Mouse (Mus musculus): ENCODE measurements at regions not wholly inside any gene's neighbourhood (a gene's known extent, or its start where the extent isn't known, plus 50 kb on each side); places are given as distances from the start of the nearest gene placed in this dataset.

DNA sequence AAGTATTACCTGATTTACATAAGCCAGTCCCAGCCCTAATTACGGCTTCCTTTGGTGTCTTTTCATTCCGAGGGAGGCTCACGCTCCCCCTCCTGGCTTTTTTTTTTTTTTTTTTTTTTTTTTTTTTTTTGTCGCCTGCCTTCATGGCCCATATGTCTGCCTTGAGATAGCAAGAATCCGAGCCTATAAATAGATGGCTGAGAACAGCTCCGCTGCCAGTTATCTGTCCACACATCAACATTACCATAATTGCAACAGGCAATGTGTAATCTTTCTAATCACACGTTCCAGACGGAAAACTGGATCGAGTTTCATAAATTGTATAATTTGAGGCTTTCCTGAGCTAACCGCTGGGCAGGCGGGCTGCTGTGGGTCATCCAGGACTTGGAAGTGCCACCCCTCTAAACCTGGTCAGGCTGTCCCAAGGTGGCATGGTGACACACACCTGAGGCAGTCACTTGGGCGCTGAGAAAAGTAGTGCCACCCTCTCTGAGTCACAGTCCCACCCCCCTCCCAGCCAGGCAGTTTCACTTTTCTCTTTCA lies 93.9 kb upstream of the Tle3 start:
- H3K36me3 ChIP-seq (ENCODE audit: control insufficient read depth, insufficient read depth, low read length), result no peaks in the 10 kb centered on the region
- no peaks in the 10 kb centered on the region for H3K27me3 ChIP-seq (ENCODE audit: control insufficient read depth, insufficient read depth, low read length)
- no peaks in the 10 kb centered on the region for H3K9me3 ChIP-seq (ENCODE audit: control insufficient read depth, low read depth, low read length)
- H3K9ac ChIP-seq (replicated peaks; ENCODE audit: low read depth, low read length), result no peak overlapping the region
- no peak overlapping the region for H3K4me3 ChIP-seq (ENCODE audit: low read depth, low read length)
- 16% methylated on average over 12 of the region's 12 CpGs for WGBS
- H3K4me2 ChIP-seq (replicated peaks; ENCODE audit: low read depth, low read length), result peak overlapping the region; percentile 26
- H3K4me1 ChIP-seq (ENCODE audit: control insufficient read depth, insufficient read depth, low read length), result peaks cover 18% of the 10 kb centered on the region; the same call in 1 of the 2 replicates
- no peak for ATAC-seq (ENCODE audit: insufficient number of reproducible peaks, insufficient read depth, low FRiP score, low read depth)
- no peak overlapping the region for H3K27ac ChIP-seq (ENCODE audit: low read length)

DNA sequence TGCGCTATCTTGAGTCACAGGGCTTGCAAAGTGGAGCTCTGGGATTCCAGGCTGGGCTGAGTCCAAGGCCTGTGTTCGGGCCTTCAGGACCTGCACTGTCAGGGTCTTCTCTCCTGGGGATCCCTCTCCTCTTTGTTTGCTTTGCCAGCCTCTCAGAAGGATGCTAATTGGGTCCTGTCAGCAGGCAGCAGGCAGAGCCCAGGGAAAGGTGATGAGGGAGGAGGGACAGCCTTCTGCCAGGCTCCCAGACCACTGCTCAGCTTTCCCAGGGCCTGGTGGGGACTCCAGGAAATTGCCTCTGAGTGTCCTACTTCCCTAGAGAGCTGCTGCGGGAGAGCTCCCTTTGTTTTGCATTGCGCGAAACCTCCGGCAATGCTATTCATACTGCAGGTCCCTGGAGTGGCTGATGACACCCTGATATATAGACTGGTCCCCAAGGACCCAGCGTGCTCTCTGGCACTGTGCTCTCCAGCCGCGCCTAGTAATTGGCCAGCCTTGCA lies 93.1 kb upstream of the Tle3 start:
- no peak overlapping the region for H3K4me2 ChIP-seq (replicated peaks; ENCODE audit: low read depth, low read length)

DNA sequence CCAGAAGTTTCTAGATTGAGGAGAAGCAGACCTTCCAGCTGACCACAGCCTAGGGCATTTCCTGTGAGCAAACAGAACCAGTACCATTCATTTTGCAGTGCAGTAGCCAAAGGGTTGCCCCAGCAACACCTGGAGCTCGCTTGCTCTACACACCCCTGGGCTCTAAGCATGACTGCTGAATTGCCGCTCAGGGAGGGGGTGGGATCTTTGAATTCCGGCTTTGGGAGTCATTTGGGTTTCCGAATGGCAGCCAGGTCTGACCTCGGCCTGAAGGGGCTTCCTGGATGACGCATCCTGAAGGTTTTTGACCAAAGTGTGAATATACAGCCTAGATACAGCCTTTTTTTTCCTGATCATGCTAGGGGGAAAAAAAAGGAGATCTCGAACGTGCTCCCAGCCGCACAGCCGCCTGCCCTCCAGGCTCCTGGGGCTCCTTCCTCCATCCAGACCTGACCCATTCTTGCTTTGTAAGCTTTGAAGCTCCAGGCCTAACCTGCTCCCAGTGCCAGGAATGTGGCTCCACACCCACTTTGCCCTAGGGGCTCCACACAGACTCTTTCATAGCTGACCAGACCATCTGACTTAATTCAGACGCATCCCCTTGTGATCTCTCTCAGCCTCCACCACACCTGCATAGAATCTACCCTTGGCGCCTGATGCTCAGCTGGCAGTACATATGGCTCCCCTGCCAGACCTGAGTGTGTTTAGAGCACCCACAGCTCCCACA lies 91.1 kb upstream of the Tle3 start:
- WGBS, result 78% methylated on average over 12 of the region's 12 CpGs

More for the DNA sequence above, 93.1 kb upstream of the Tle3 start:
- Histone ChIP-seq H3K9me3 (ENCODE audit: control insufficient read depth, low read depth, low read length) (no peaks in the 10 kb centered on the region), H3K4me1 (ENCODE audit: control insufficient read depth, insufficient read depth, low read length) (peaks cover 18% of the 10 kb centered on the region; the same call in 1 of the 2 replicates), H3K27me3 (ENCODE audit: control insufficient read depth, insufficient read depth, low read length) (no peaks in the 10 kb centered on the region), H3K27ac (ENCODE audit: low read length) (no peak overlapping the region), H3K4me3 (ENCODE audit: low read depth, low read length) (no peak overlapping the region), H3K36me3 (ENCODE audit: control insufficient read depth, insufficient read depth, low read length) (no peaks in the 10 kb centered on the region), H3K9ac (replicated peaks; ENCODE audit: low read depth, low read length) (no peak overlapping the region)
- ATAC-seq (ENCODE audit: insufficient number of reproducible peaks, insufficient read depth, low FRiP score, low read depth), result no peak
- 58% methylated on average over 9 of the region's 9 CpGs for WGBS

DNA sequence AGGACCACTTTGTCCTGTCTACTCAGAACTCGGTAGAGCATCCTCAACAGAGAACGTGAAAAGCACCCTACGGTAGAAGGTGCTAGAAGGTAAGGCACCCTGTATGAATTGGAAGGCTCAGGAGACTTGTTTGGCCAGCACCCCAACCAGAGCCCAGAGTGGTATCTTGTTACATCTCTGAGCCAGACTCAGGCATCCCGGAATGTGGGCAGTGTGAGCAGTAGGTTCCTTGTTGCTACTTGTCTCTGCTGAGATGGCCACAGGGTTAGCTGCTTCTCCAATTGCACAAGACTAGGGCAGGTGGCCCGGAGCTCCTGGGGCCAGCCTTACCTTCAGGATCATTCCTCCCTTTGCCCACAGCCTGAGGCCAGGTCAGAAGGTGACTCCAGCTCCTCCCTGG lies 88.9 kb upstream of the Tle3 start:
- Histone ChIP-seq H3K9ac (replicated peaks; ENCODE audit: low read depth, low read length) (no peak overlapping the region), H3K9me3 (ENCODE audit: control insufficient read depth, low read depth, low read length) (no peaks in the 10 kb centered on the region), H3K27me3 (ENCODE audit: control insufficient read depth, insufficient read depth, low read length) (no peaks in the 10 kb centered on the region), H3K4me1 (ENCODE audit: control insufficient read depth, insufficient read depth, low read length) (0 out of 2 replicates have a peak, but pooled peaks cover 8% of the 10 kb centered on the region), H3K4me3 (ENCODE audit: low read depth, low read length) (no peak overlapping the region), H3K4me2 (replicated peaks; ENCODE audit: low read depth, low read length) (no peak overlapping the region), H3K36me3 (ENCODE audit: control insufficient read depth, insufficient read depth, low read length) (no peaks in the 10 kb centered on the region), H3K27ac (ENCODE audit: low read length) (no peak overlapping the region)
- WGBS, result 84% methylated on average over 5 of the region's 5 CpGs
- ATAC-seq (ENCODE audit: insufficient number of reproducible peaks, insufficient read depth, low FRiP score, low read depth), result no peak

More for the DNA sequence above, 91.1 kb upstream of the Tle3 start:
- no peak for ATAC-seq (ENCODE audit: insufficient number of reproducible peaks, insufficient read depth, low FRiP score, low read depth)
- H3K27ac ChIP-seq (ENCODE audit: low read length), result no peak overlapping the region
- no peak overlapping the region for H3K4me3 ChIP-seq (ENCODE audit: low read depth, low read length)
- H3K4me1 ChIP-seq (ENCODE audit: control insufficient read depth, insufficient read depth, low read length), result peaks cover 18% of the 10 kb centered on the region; the same call in 1 of the 2 replicates
- H3K36me3 ChIP-seq (ENCODE audit: control insufficient read depth, insufficient read depth, low read length), result no peaks in the 10 kb centered on the region
- no peaks in the 10 kb centered on the region for H3K27me3 ChIP-seq (ENCODE audit: control insufficient read depth, insufficient read depth, low read length)
- no peak overlapping the region for H3K4me2 ChIP-seq (replicated peaks; ENCODE audit: low read depth, low read length)
- H3K9me3 ChIP-seq (ENCODE audit: control insufficient read depth, low read depth, low read length), result no peaks in the 10 kb centered on the region
- H3K9ac ChIP-seq (replicated peaks; ENCODE audit: low read depth, low read length), result no peak overlapping the region

DNA sequence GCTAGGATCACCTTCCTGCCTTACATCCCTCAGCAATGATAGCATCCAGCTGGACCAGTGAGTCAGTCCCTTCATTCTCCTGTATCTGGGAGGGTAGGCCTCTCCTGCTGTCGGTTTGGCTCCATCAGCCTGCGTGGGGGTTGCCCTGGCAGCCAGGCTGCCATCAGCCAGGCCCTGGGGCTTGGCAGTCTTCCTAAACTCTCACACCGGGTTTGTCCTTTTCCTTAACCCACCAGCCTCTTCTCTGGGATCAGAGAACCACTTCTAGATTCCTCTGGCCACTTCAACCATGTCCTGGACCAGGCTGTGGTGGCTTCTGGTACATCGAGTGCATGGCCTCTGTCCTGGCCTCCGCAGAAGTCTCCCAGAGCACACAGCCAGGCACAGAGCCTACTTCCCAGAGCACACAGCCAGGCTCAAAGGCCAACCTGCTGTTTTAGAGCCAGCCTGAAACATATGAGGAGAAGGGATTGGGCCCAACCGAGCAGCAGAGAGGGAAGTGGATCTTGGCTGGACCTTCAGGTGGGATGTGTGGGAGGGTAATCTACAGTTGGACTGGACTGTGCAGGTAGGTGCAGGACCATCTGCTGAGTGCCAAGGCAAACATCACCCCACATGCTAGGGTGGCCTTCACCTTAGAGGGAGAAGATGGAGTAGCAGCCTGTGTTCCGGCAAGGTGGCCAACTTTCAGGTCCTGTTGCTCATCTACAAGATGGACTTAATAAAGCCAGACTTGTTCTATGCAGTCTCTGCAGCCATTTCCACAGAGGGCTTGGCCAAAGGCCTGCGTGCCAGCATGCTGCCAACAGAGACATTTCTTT lies 87.8 kb upstream of the Tle3 start:
- no peaks in the 10 kb centered on the region for H3K27me3 ChIP-seq (ENCODE audit: control insufficient read depth, insufficient read depth, low read length)
- WGBS, result 78% methylated on average over 8 of the region's 8 CpGs
- no peak overlapping the region for H3K4me3 ChIP-seq (ENCODE audit: low read depth, low read length)
- H3K27ac ChIP-seq (ENCODE audit: low read length), result no peak overlapping the region
- H3K36me3 ChIP-seq (ENCODE audit: control insufficient read depth, insufficient read depth, low read length), result no peaks in the 10 kb centered on the region
- no peak overlapping the region for H3K9ac ChIP-seq (replicated peaks; ENCODE audit: low read depth, low read length)
- H3K4me2 ChIP-seq (replicated peaks; ENCODE audit: low read depth, low read length), result no peak overlapping the region
- H3K9me3 ChIP-seq (ENCODE audit: control insufficient read depth, low read depth, low read length), result no peaks in the 10 kb centered on the region
- ATAC-seq (ENCODE audit: insufficient number of reproducible peaks, insufficient read depth, low FRiP score, low read depth), result no peak
- 0 out of 2 replicates have a peak, but pooled peaks cover under 1% of the 10 kb centered on the region for H3K4me1 ChIP-seq (ENCODE audit: control insufficient read depth, insufficient read depth, low read length)

DNA sequence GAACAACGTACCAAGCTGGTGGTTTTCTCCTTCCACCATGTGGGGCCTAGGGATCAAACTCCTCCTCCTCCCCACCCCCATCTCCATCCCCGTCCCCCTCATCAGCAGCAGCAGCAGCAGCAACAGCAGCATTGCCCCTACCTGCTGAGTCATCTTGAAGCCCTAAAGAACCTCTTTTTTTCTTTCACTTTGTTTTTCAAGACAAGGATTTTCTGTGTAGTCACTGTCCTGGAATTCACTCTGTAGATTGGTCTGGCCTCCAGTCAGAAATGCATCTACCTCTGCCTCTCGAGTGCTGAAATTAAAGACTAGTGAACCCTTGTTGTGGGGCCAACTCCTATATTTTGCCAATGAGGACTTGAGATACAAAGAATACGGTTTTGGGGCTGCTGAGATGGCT lies 85.6 kb upstream of the Tle3 start:
- Histone ChIP-seq H3K36me3 (ENCODE audit: control insufficient read depth, insufficient read depth, low read length) (no peaks in the 10 kb centered on the region), H3K27me3 (ENCODE audit: control insufficient read depth, insufficient read depth, low read length) (no peaks in the 10 kb centered on the region), H3K27ac (ENCODE audit: low read length) (no peak overlapping the region), H3K9me3 (ENCODE audit: control insufficient read depth, low read depth, low read length) (no peaks in the 10 kb centered on the region), H3K4me3 (ENCODE audit: low read depth, low read length) (no peak overlapping the region), H3K9ac (replicated peaks; ENCODE audit: low read depth, low read length) (no peak overlapping the region), H3K4me2 (replicated peaks; ENCODE audit: low read depth, low read length) (no peak overlapping the region), H3K4me1 (ENCODE audit: control insufficient read depth, insufficient read depth, low read length) (no peaks in the 10 kb centered on the region)
- ATAC-seq (ENCODE audit: insufficient number of reproducible peaks, insufficient read depth, low FRiP score, low read depth), result no peak
- 91% methylated on average over 4 of the region's 4 CpGs for WGBS

DNA sequence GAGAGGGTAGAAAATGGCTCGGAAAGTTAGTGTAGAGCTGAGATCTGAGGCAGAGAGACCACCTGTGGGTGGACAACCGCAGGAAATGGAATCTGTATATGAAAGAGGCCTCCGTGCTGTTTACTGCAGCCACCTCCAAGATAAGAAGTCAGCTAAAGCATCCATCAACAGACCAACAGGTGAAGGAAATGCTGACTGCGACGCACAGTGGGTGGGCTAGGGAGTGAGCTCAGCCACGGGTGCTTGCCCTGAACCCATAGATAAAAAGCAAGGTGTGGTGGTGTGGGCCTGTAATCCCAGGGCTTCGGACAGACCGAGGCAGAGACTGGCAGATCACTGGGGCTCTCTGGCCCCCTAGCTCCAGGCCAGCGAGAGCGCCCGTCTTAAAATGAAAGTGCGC lies 83.0 kb upstream of the Tle3 start:
- no peak for ATAC-seq (ENCODE audit: insufficient number of reproducible peaks, insufficient read depth, low FRiP score, low read depth)
- no peak overlapping the region for H3K4me3 ChIP-seq (ENCODE audit: low read depth, low read length)
- no peaks in the 10 kb centered on the region for H3K9me3 ChIP-seq (ENCODE audit: control insufficient read depth, low read depth, low read length)
- H3K4me2 ChIP-seq (replicated peaks; ENCODE audit: low read depth, low read length), result no peak overlapping the region
- H3K27ac ChIP-seq (ENCODE audit: low read length), result no peak overlapping the region
- WGBS, result 40% methylated on average over 12 of the region's 12 CpGs
- 0 out of 2 replicates have a peak, but pooled peaks cover 2% of the 10 kb centered on the region for H3K4me1 ChIP-seq (ENCODE audit: control insufficient read depth, insufficient read depth, low read length)
- H3K27me3 ChIP-seq (ENCODE audit: control insufficient read depth, insufficient read depth, low read length), result no peaks in the 10 kb centered on the region
- H3K9ac ChIP-seq (replicated peaks; ENCODE audit: low read depth, low read length), result no peak overlapping the region
- H3K36me3 ChIP-seq (ENCODE audit: control insufficient read depth, insufficient read depth, low read length), result no peaks in the 10 kb centered on the region

DNA sequence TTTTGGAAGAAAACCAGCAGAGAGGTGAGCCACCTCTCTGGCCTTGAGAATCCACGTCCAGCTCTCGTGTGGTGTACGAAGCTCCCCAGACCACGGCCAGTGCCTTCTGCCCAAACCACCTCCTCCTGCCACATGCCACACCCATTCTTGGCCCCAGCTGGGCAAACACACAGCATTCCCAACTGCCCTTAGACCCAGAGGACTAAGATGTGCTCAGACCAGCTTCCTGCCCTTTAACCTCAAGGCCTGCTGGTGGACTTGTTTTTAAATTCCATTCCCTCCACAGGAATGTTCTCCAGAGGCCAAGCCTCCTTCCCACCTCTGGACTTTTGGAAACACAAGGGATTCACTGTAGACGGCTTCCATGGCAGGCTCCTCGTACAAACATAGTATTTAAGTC lies 82.5 kb upstream of the Tle3 start:
- no peak overlapping the region for H3K4me3 ChIP-seq (ENCODE audit: low read depth, low read length)
- H3K36me3 ChIP-seq (ENCODE audit: control insufficient read depth, insufficient read depth, low read length), result no peaks in the 10 kb centered on the region
- H3K9me3 ChIP-seq (ENCODE audit: control insufficient read depth, low read depth, low read length), result no peaks in the 10 kb centered on the region
- H3K27ac ChIP-seq (ENCODE audit: low read length), result no peak overlapping the region
- 47% methylated on average over 6 of the region's 6 CpGs for WGBS
- H3K4me1 ChIP-seq (ENCODE audit: control insufficient read depth, insufficient read depth, low read length), result 0 out of 2 replicates have a peak, but pooled peaks cover 2% of the 10 kb centered on the region
- no peaks in the 10 kb centered on the region for H3K27me3 ChIP-seq (ENCODE audit: control insufficient read depth, insufficient read depth, low read length)
- ATAC-seq (ENCODE audit: insufficient number of reproducible peaks, insufficient read depth, low FRiP score, low read depth), result no peak
- no peak overlapping the region for H3K9ac ChIP-seq (replicated peaks; ENCODE audit: low read depth, low read length)
- H3K4me2 ChIP-seq (replicated peaks; ENCODE audit: low read depth, low read length), result no peak overlapping the region
